Mouse (Mus musculus): ENCODE measurements at regions not wholly inside any gene's neighbourhood (a gene's known extent, or its start where the extent isn't known, plus 50 kb on each side); places are given as distances from the start of the nearest gene placed in this dataset.

DNA sequence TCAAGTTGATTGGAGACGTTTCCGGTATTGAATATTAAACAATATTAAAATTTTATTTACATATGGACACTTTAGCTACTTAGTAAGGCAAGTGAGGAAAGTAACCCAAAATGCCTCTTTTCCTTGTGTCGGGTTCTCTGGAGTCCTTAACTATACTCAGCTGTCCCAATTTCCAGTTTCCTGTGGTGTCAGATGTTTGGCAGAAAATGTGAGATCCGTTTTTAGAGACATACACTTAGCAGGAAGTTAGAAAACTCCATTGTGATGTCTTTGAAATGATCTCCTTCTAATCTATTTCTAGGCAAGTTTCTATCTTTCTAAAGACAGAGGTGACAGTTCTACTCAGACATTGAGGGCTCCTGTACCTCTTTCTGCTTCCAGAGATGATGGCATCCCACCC lies 168.9 kb upstream of the Plcxd3 start:
- no peak for ATAC-seq (ENCODE audit: low read depth)
- no peak overlapping the region for H3K4me2 ChIP-seq (ENCODE audit: low read depth, low read length)
- no peak overlapping the region for H3K9ac ChIP-seq (ENCODE audit: low read length)
- H3K27me3 ChIP-seq (ENCODE audit: control insufficient read depth, insufficient read depth, low read depth, low read length), result no peaks in the 10 kb centered on the region
- H3K27ac ChIP-seq (ENCODE audit: low read length), result no peak overlapping the region
- H3K9me3 ChIP-seq (ENCODE audit: control insufficient read depth, low read length), result no peaks in the 10 kb centered on the region
- no peaks in the 10 kb centered on the region for H3K4me1 ChIP-seq (replicated peaks; ENCODE audit: control insufficient read depth, insufficient read depth, low read length)
- 70% methylated on average over 4 of the region's 4 CpGs for WGBS
- no peak overlapping the region for H3K4me3 ChIP-seq (ENCODE audit: low read length)
- no peaks in the 10 kb centered on the region for H3K36me3 ChIP-seq (ENCODE audit: control insufficient read depth, insufficient read depth, low read length)

DNA sequence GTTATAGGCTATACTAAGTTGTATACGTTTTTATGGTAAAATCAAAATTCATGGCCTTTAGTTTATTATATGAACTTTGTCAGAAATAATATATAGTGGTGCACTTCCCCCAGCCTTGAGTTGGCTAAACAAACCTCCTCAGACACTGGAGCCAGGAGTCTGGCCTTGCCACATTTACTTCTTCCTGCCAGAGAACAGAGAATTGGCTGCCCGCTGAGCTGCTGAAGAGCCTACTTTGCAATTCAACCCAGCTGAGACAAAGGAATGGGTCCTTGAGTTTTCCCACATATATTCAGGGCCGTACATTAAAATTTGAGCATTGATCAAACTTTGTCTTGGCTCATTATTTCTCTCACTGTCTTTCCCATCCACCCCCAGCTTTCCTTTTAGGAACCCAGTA lies 161.9 kb upstream of the Plcxd3 start:
- no peaks in the 10 kb centered on the region for H3K4me1 ChIP-seq (replicated peaks; ENCODE audit: control insufficient read depth, insufficient read depth, low read length)
- no peaks in the 10 kb centered on the region for H3K36me3 ChIP-seq (ENCODE audit: control insufficient read depth, insufficient read depth, low read length)
- ATAC-seq (ENCODE audit: low read depth), result no peak
- H3K27ac ChIP-seq (ENCODE audit: low read length), result no peak overlapping the region
- no peak overlapping the region for H3K4me3 ChIP-seq (ENCODE audit: low read length)
- H3K9me3 ChIP-seq (ENCODE audit: control insufficient read depth, low read length), result no peaks in the 10 kb centered on the region
- no peaks in the 10 kb centered on the region for H3K27me3 ChIP-seq (ENCODE audit: control insufficient read depth, insufficient read depth, low read depth, low read length)
- WGBS, result 64% methylated on average over 3 of the region's 3 CpGs
- no peak overlapping the region for H3K9ac ChIP-seq (ENCODE audit: low read length)
- no peak overlapping the region for H3K4me2 ChIP-seq (ENCODE audit: low read depth, low read length)

DNA sequence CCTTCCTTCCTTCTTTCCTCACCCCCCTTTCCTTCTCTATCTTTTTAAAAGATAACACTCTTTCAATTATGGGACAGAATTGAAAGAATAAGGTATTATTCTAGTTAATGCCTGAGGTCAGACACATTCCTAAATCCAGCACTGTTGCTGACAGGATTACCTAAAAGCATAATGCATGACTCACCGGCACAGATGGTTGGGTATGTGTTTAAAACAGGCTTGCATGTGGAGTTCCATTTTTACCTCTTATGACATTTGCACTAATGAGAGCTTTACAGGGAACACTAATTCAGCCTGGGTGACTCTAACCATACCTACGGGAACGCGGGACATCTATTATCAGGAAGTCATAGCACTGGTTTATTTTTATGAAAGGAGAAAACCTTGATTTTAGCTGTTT lies 156.2 kb upstream of the Plcxd3 start:
- Histone ChIP-seq H3K4me3 (ENCODE audit: low read length) (no peak overlapping the region), H3K36me3 (ENCODE audit: control insufficient read depth, insufficient read depth, low read length) (no peaks in the 10 kb centered on the region), H3K4me2 (ENCODE audit: low read depth, low read length) (no peak overlapping the region), H3K9me3 (ENCODE audit: control insufficient read depth, low read length) (no peaks in the 10 kb centered on the region), H3K27ac (ENCODE audit: low read length) (no peak overlapping the region), H3K27me3 (ENCODE audit: control insufficient read depth, insufficient read depth, low read depth, low read length) (no peaks in the 10 kb centered on the region), H3K4me1 (replicated peaks; ENCODE audit: control insufficient read depth, insufficient read depth, low read length) (no peaks in the 10 kb centered on the region), H3K9ac (ENCODE audit: low read length) (no peak overlapping the region)
- WGBS, result 88% methylated on average over 4 of the region's 4 CpGs
- ATAC-seq (ENCODE audit: low read depth), result no peak

DNA sequence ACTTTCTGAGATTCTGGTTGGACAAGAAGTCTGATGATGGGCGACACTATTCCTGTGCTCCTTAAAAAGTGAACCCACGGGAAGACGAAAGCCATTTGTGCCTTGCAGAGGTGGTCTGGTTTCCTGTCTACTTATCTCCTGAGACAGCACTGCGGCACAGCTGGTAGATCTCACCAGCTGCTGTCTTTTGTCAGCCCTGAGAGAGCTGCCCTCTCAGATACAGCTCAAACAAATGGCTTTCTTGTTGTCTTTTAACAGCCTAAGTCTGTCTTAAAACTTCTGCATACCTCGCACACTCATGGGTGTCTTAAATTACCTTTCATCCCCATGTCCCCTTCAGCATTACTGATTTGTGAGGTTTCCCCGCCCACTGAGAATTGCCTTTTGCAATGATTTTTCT lies 147.2 kb upstream of the Plcxd3 start:
- peak; percentile 43; the same call in 1 of the 2 replicates for ATAC-seq (ENCODE audit: low read depth)
- Histone ChIP-seq H3K4me2 (ENCODE audit: low read depth, low read length) (no peak overlapping the region), H3K9ac (ENCODE audit: low read length) (no peak overlapping the region), H3K36me3 (ENCODE audit: control insufficient read depth, insufficient read depth, low read length) (no peaks in the 10 kb centered on the region), H3K27me3 (ENCODE audit: control insufficient read depth, insufficient read depth, low read depth, low read length) (no peaks in the 10 kb centered on the region), H3K9me3 (ENCODE audit: control insufficient read depth, low read length) (no peaks in the 10 kb centered on the region), H3K4me1 (replicated peaks; ENCODE audit: control insufficient read depth, insufficient read depth, low read length) (no peaks in the 10 kb centered on the region), H3K27ac (ENCODE audit: low read length) (no peak overlapping the region), H3K4me3 (ENCODE audit: low read length) (no peak overlapping the region)
- 29% methylated on average over 6 of the region's 6 CpGs for WGBS

- no peak overlapping the region for H3K4me2 ChIP-seq (ENCODE audit: low read depth, low read length)
- WGBS, result 62% methylated on average over 2 of the region's 2 CpGs
Measured at GRCm38 (mm10) chr15:4240649-4241048, 134.6 kb upstream of the Plcxd3 start.

GRCm38 (mm10) chr15:4247637-4248136 lies 127.6 kb upstream of the Plcxd3 start:
- H3K36me3 ChIP-seq (ENCODE audit: control insufficient read depth, insufficient read depth, low read length), result no peaks in the 10 kb centered on the region
- H3K9me3 ChIP-seq (ENCODE audit: control insufficient read depth, low read length), result no peaks in the 10 kb centered on the region
- no peaks in the 10 kb centered on the region for H3K27me3 ChIP-seq (ENCODE audit: control insufficient read depth, insufficient read depth, low read depth, low read length)
- no peaks in the 10 kb centered on the region for H3K4me1 ChIP-seq (replicated peaks; ENCODE audit: control insufficient read depth, insufficient read depth, low read length)
- H3K4me3 ChIP-seq (ENCODE audit: low read length), result no peak overlapping the region
- no peak overlapping the region for H3K27ac ChIP-seq (ENCODE audit: low read length)
- no peak overlapping the region for H3K9ac ChIP-seq (ENCODE audit: low read length)
- no peak for ATAC-seq (ENCODE audit: low read depth)
- WGBS, result 82% methylated on average over 1 of the region's 1 CpGs
- no peak overlapping the region for H3K4me2 ChIP-seq (ENCODE audit: low read depth, low read length)

More at GRCm38 (mm10) chr15:4240649-4241048, 134.6 kb upstream of the Plcxd3 start:
- no peak overlapping the region for H3K4me3 ChIP-seq (ENCODE audit: low read length)
- H3K27ac ChIP-seq (ENCODE audit: low read length), result no peak overlapping the region
- ATAC-seq (ENCODE audit: low read depth), result no peak
- H3K36me3 ChIP-seq (ENCODE audit: control insufficient read depth, insufficient read depth, low read length), result no peaks in the 10 kb centered on the region
- no peaks in the 10 kb centered on the region for H3K9me3 ChIP-seq (ENCODE audit: control insufficient read depth, low read length)
- H3K9ac ChIP-seq (ENCODE audit: low read length), result no peak overlapping the region
- no peaks in the 10 kb centered on the region for H3K4me1 ChIP-seq (replicated peaks; ENCODE audit: control insufficient read depth, insufficient read depth, low read length)
- H3K27me3 ChIP-seq (ENCODE audit: control insufficient read depth, insufficient read depth, low read depth, low read length), result no peaks in the 10 kb centered on the region

DNA sequence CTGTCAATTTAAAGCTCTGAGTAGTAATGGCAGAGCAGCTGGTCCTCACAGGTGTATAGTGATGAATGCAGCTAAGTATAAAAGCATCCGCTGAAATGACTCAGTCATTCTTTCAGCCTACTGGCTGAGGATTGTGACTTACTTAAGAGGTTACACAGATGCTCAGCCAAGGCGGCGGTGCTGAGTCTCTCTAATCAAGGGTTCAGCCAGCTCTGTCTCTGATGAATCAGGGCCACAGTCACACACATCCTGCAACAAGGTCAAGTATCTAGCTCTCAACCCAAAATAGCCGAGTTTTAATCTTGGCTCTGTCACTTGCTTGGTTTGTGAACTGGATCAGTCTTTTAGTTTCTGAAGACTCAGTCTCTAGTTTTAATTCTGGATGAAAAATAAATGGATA lies 110.7 kb upstream of the Plcxd3 start:
- 75% methylated on average over 4 of the region's 4 CpGs for WGBS
- Histone ChIP-seq H3K4me2 (ENCODE audit: low read depth, low read length) (no peak overlapping the region), H3K9ac (ENCODE audit: low read length) (no peak overlapping the region), H3K36me3 (ENCODE audit: control insufficient read depth, insufficient read depth, low read length) (no peaks in the 10 kb centered on the region), H3K27me3 (ENCODE audit: control insufficient read depth, insufficient read depth, low read depth, low read length) (no peaks in the 10 kb centered on the region), H3K27ac (ENCODE audit: low read length) (no peak overlapping the region), H3K9me3 (ENCODE audit: control insufficient read depth, low read length) (no peaks in the 10 kb centered on the region), H3K4me3 (ENCODE audit: low read length) (no peak overlapping the region), H3K4me1 (replicated peaks; ENCODE audit: control insufficient read depth, insufficient read depth, low read length) (no peaks in the 10 kb centered on the region)
- ATAC-seq (ENCODE audit: low read depth), result no peak

GRCm38 (mm10) chr15:4269835-4270234 lies 105.5 kb upstream of the Plcxd3 start:
- ATAC-seq (ENCODE audit: low read depth), result no peak
- Histone ChIP-seq H3K9me3 (ENCODE audit: control insufficient read depth, low read length) (no peaks in the 10 kb centered on the region), H3K27me3 (ENCODE audit: control insufficient read depth, insufficient read depth, low read depth, low read length) (no peaks in the 10 kb centered on the region), H3K4me2 (ENCODE audit: low read depth, low read length) (no peak overlapping the region), H3K27ac (ENCODE audit: low read length) (no peak overlapping the region), H3K4me3 (ENCODE audit: low read length) (no peak overlapping the region), H3K4me1 (replicated peaks; ENCODE audit: control insufficient read depth, insufficient read depth, low read length) (no peaks in the 10 kb centered on the region), H3K36me3 (ENCODE audit: control insufficient read depth, insufficient read depth, low read length) (no peaks in the 10 kb centered on the region), H3K9ac (ENCODE audit: low read length) (no peak overlapping the region)
- WGBS, result 83% methylated on average over 2 of the region's 2 CpGs

GRCm38 (mm10) chr15:4277011-4277410 lies 98.3 kb upstream of the Plcxd3 start:
- H3K4me3 ChIP-seq (ENCODE audit: low read length), result no peak overlapping the region
- H3K4me1 ChIP-seq (replicated peaks; ENCODE audit: control insufficient read depth, insufficient read depth, low read length), result no peaks in the 10 kb centered on the region
- no peak overlapping the region for H3K9ac ChIP-seq (ENCODE audit: low read length)
- no peak overlapping the region for H3K27ac ChIP-seq (ENCODE audit: low read length)
- no peak for ATAC-seq (ENCODE audit: low read depth)
- H3K36me3 ChIP-seq (ENCODE audit: control insufficient read depth, insufficient read depth, low read length), result no peaks in the 10 kb centered on the region
- no peaks in the 10 kb centered on the region for H3K27me3 ChIP-seq (ENCODE audit: control insufficient read depth, insufficient read depth, low read depth, low read length)
- H3K4me2 ChIP-seq (ENCODE audit: low read depth, low read length), result no peak overlapping the region
- H3K9me3 ChIP-seq (ENCODE audit: control insufficient read depth, low read length), result no peaks in the 10 kb centered on the region
- WGBS, result 75% methylated on average over 2 of the region's 2 CpGs

DNA sequence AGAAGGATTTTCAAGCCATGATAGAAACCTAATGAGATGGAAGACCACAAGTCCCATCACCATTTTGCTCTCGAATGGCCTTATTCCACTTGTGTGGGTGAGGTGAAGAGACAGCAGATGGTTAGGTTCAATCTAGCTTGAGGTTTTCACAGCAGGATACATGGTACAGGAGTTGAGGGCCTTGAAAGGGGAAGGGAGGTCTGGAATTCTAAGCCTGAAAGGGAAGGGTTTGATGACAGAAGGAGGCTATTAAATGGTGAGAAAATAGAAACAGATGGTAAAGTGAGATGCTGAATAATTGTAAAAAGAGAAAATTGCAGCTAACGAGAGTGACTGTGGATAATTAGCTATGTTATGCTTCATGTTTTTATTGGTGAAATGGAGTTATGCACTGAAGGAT lies 67.8 kb upstream of the Plcxd3 start:
- Histone ChIP-seq H3K27me3 (ENCODE audit: control insufficient read depth, insufficient read depth, low read depth, low read length) (no peaks in the 10 kb centered on the region), H3K36me3 (ENCODE audit: control insufficient read depth, insufficient read depth, low read length) (no peaks in the 10 kb centered on the region), H3K4me2 (ENCODE audit: low read depth, low read length) (no peak overlapping the region), H3K9ac (ENCODE audit: low read length) (no peak overlapping the region), H3K4me3 (ENCODE audit: low read length) (no peak overlapping the region), H3K4me1 (replicated peaks; ENCODE audit: control insufficient read depth, insufficient read depth, low read length) (no peaks in the 10 kb centered on the region), H3K9me3 (ENCODE audit: control insufficient read depth, low read length) (no peaks in the 10 kb centered on the region), H3K27ac (ENCODE audit: low read length) (no peak overlapping the region)
- WGBS, result 69% methylated on average over 2 of the region's 2 CpGs
- no peak for ATAC-seq (ENCODE audit: low read depth)
